Mouse (Mus musculus) regulatory T cell (primary cell): Measurements from ENCODE around the gene Meis3.

Experiments
- in situ Hi-C: fragments of 300-600 bp; cut with MboI, MseI; formaldehyde crosslinking; loops from one replicate; pipeline ENCODE4 v1.15.1; 2025; ENCODE audit warnings: high pct_unique_total_duplicates

The Meis3 gene

GRCm38 (mm10) chr7:16160702-16161101 is 14.2 kb upstream of the Meis3 start:
- in situ Hi-C loops, result no loop called here

- in situ Hi-C loops, result no loop called here
Measured at GRCm38 (mm10) chr7:16161302-16161701, 13.6 kb upstream of the Meis3 start.

- in situ Hi-C loops, result no loop called here
Measured at GRCm38 (mm10) chr7:16162036-16162435, 12.9 kb upstream of the Meis3 start.

GRCm38 (mm10) chr7:16172141-16172581 is 2.7 kb upstream of the Meis3 start:
- in situ Hi-C loops, result no loop called here

- in situ Hi-C loops, result no loop called here
Measured at GRCm38 (mm10) chr7:16172586-16173140, 2.2 kb upstream of the Meis3 start.

- in situ Hi-C loops, result no loop called here
Measured at GRCm38 (mm10) chr7:16173146-16173545, 1.7 kb upstream of the Meis3 start.

- in situ Hi-C loops, result no loop called here
Measured at GRCm38 (mm10) chr7:16175542-16175931, 647 bp downstream of the Meis3 start.

- in situ Hi-C loops, result no loop called here
Measured at GRCm38 (mm10) chr7:16178114-16178513, 3.2 kb downstream of the Meis3 start.

GRCm38 (mm10) chr7:16183663-16184062 is 8.8 kb downstream of the Meis3 start:
- in situ Hi-C loops, result no loop called here

- in situ Hi-C loops, result no loop called here
Measured at GRCm38 (mm10) chr7:16187494-16187893, 12.6 kb downstream of the Meis3 start.

GRCm38 (mm10) chr7:16192315-16192714 is 17.4 kb downstream of the Meis3 start:
- in situ Hi-C loops, result loop anchor here (5.0 kb wide), 1 partner anchor 80 kb away; the partner anchor contains the start of gene Inafm1

GRCm38 (mm10) chr7:16193702-16194101 is 18.8 kb downstream of the Meis3 start:
- in situ Hi-C loops, result loop anchor here (5.0 kb wide), 1 partner anchor 79 kb away; the partner anchor contains the start of gene Inafm1

GRCm38 (mm10) chr7:16196616-16197015 is 21.7 kb downstream of the Meis3 start:
- in situ Hi-C loops, result no loop called here

- in situ Hi-C loops, result no loop called here
Measured at GRCm38 (mm10) chr7:16197166-16197565, 22.3 kb downstream of the Meis3 start.

GRCm38 (mm10) chr7:16198540-16198939 is 23.6 kb downstream of the Meis3 start:
- in situ Hi-C loops, result no loop called here

- in situ Hi-C loops, result no loop called here
Measured at GRCm38 (mm10) chr7:16201136-16201535, 26.2 kb downstream of the Meis3 start.

- in situ Hi-C loops, result no loop called here
Measured at GRCm38 (mm10) chr7:16202756-16203504, 28.0 kb downstream of the Meis3 start.

GRCm38 (mm10) chr7:16203505-16203903 is 28.6 kb downstream of the Meis3 start:
- in situ Hi-C loops, result no loop called here

- in situ Hi-C loops, result no loop called here
Measured at GRCm38 (mm10) chr7:16204791-16205190, 29.9 kb downstream of the Meis3 start.

- in situ Hi-C loops, result no loop called here
Measured at GRCm38 (mm10) chr7:16207076-16207475, 32.2 kb downstream of the Meis3 start.

GRCm38 (mm10) chr7:16207496-16207895 is 32.6 kb downstream of the Meis3 start:
- in situ Hi-C loops, result no loop called here

- in situ Hi-C loops, result no loop called here
Measured at GRCm38 (mm10) chr7:16208781-16209665, 34.1 kb downstream of the Meis3 start.
